Mouse (Mus musculus) MEL (cell line): ENCODE data around the gene Cep152. TPM values are rescaled to one million over a fixed set of nuclear protein-coding genes. Genes with fewer than 3 reads are reported as not detected.

ENCODE experiments used
- DNase-seq: peaks from one replicate; pipeline ENCODE4 v3.0.0; 2011; ENCODE audit warnings: low read depth, low spot score
- H3K27ac ChIP-seq: 2 replicates; pipeline ENCODE4 v1.5.1; 2012; ENCODE audit warnings: low read depth, mild to moderate bottlenecking, control low read depth, low read length, moderate library complexity; ENCODE audit not compliant: control insufficient read depth
- H3K27me3 ChIP-seq, 2 experiments: fragments of 150-350 bp in 1 of 2; sonication (generic) in 1 of 2; 2 replicates each; pipeline ENCODE4 v1.6.1; 2012; ENCODE audit warnings: low read length in 2 of 2, mild to moderate bottlenecking in 2 of 2, improper control_type of control experiment in 1 of 2, moderate library complexity in 1 of 2; ENCODE audit not compliant: insufficient read depth in 2 of 2, control insufficient read depth in 1 of 2
- H3K36me3 ChIP-seq, 2 experiments: 2 replicates each; pipeline ENCODE4 v1.6.1; 2012 to 2014; ENCODE audit warnings: low read length in 2 of 2, improper control_type of control experiment in 1 of 2, inconsistent platforms in 1 of 2, mild to moderate bottlenecking in 1 of 2; ENCODE audit not compliant: insufficient read depth in 2 of 2, control insufficient read depth in 1 of 2
- H3K4me1 ChIP-seq, 2 experiments: fragments of 150-350 bp in 1 of 2; sonication (generic) in 1 of 2; 2 replicates each; pipeline ENCODE4 v1.6.1; 2012; ENCODE audit warnings: low read length in 2 of 2, improper control_type of control experiment in 1 of 2, mild to moderate bottlenecking in 1 of 2; ENCODE audit not compliant: insufficient read depth in 2 of 2, control insufficient read depth in 1 of 2
- H3K4me3 ChIP-seq, 2 experiments: fragments of 150-350 bp in 1 of 2; sonication (generic) in 1 of 2; 2 replicates each; pipeline ENCODE4 v1.5.1; 2012; ENCODE audit warnings: low read depth in 2 of 2, low read length in 2 of 2, mild to moderate bottlenecking in 2 of 2, moderate library complexity in 2 of 2, control low read depth in 1 of 2, improper control_type of control experiment in 1 of 2; ENCODE audit not compliant: control insufficient read depth in 1 of 2, insufficient read depth in 1 of 2
- H3K79me2 ChIP-seq: 2 replicates; pipeline ENCODE4 v1.6.1; 2012; ENCODE audit warnings: mild to moderate bottlenecking, low read length, moderate library complexity; ENCODE audit not compliant: control insufficient read depth, poor library complexity, insufficient read depth
- H3K9ac ChIP-seq: 2 replicates; pipeline ENCODE4 v1.6.1; 2012; ENCODE audit warnings: low read depth, mild to moderate bottlenecking, control low read depth, low read length, moderate library complexity; ENCODE audit not compliant: control insufficient read depth, poor library complexity, severe bottlenecking
- H3K9me3 ChIP-seq: fragments of 150-350 bp; sonication (generic); replicated peaks from 2 replicates; pipeline ENCODE4 v1.6.1; 2012; ENCODE audit warnings: mild to moderate bottlenecking, low read length, improper control_type of control experiment, moderate library complexity; ENCODE audit not compliant: insufficient read depth
- BHLHE40 ChIP-seq: IDR thresholded peaks from 2 replicates; pipeline ENCODE4 v1.6.1; 2012; ENCODE audit warnings: low read depth, mild to moderate bottlenecking, inconsistent platforms, low read length, improper control_type of control experiment, borderline replicate concordance
- CHD1 ChIP-seq: IDR thresholded peaks from 2 replicates; pipeline ENCODE4 v1.6.1; 2012; ENCODE audit warnings: low read depth, mild to moderate bottlenecking, inconsistent platforms, low read length, improper control_type of control experiment
- CHD2 ChIP-seq: IDR thresholded peaks from 2 replicates; pipeline ENCODE4 v1.6.1; 2011; ENCODE audit warnings: low read length, improper control_type of control experiment
- CTCF ChIP-seq, 3 experiments: IDR thresholded peaks in 2 of 3; conservative IDR thresholded peaks in 1 of 3; 2 replicates each; pipeline ENCODE4 v1.5.1; 2011 to 2012; ENCODE audit warnings: low read length in 3 of 3, low read depth in 2 of 3, mild to moderate bottlenecking in 2 of 3, improper control_type of control experiment in 1 of 3, inconsistent platforms in 1 of 3, mixed read lengths in 1 of 3, moderate library complexity in 1 of 3; ENCODE audit not compliant: control insufficient read depth in 1 of 3, insufficient read depth in 1 of 3, poor library complexity in 1 of 3, severe bottlenecking in 1 of 3
- E2F4 ChIP-seq: IDR thresholded peaks from 2 replicates; pipeline ENCODE4 v1.6.1; 2011; ENCODE audit warnings: low read depth, low read length, improper control_type of control experiment, borderline replicate concordance
- EP300 ChIP-seq, 2 experiments: IDR thresholded peaks; 2 replicates each; pipeline ENCODE4 v1.6.1; 2011; ENCODE audit warnings: improper control_type of control experiment in 2 of 2, low read length in 2 of 2, low read depth in 1 of 2, mild to moderate bottlenecking in 1 of 2
- ETS1 ChIP-seq: IDR thresholded peaks from 2 replicates; pipeline ENCODE4 v1.6.1; 2012; ENCODE audit warnings: low read depth, mild to moderate bottlenecking, inconsistent platforms, low read length, improper control_type of control experiment, moderate library complexity
- GABPA ChIP-seq: IDR thresholded peaks from 2 replicates; pipeline ENCODE4 v1.6.1; 2012; ENCODE audit warnings: low read depth, mild to moderate bottlenecking, inconsistent platforms, low read length, improper control_type of control experiment, moderate library complexity
- GATA1 ChIP-seq: IDR thresholded peaks from 2 replicates; pipeline ENCODE4 v1.6.1; 2011; ENCODE audit warnings: low read depth, low read length, improper control_type of control experiment
- HCFC1 ChIP-seq: IDR thresholded peaks from 2 replicates; pipeline ENCODE4 v1.6.1; 2012; ENCODE audit warnings: low read depth, mild to moderate bottlenecking, inconsistent platforms, low read length, improper control_type of control experiment, moderate library complexity
- JUND ChIP-seq: IDR thresholded peaks from 2 replicates; pipeline ENCODE4 v1.6.1; 2011; ENCODE audit warnings: low read depth, mild to moderate bottlenecking, improper control_type of control experiment, low read length
- MAFK ChIP-seq: IDR thresholded peaks from 2 replicates; pipeline ENCODE4 v1.6.1; 2011; ENCODE audit warnings: low read depth, mild to moderate bottlenecking, low read length, improper control_type of control experiment, borderline replicate concordance
- MAX ChIP-seq: IDR thresholded peaks from 2 replicates; pipeline ENCODE4 v1.6.1; 2011; ENCODE audit warnings: low read length, improper control_type of control experiment
- MAZ ChIP-seq: IDR thresholded peaks from 2 replicates; pipeline ENCODE4 v1.6.1; 2012; ENCODE audit warnings: low read depth, mild to moderate bottlenecking, inconsistent platforms, low read length, improper control_type of control experiment
- MEF2A ChIP-seq: IDR thresholded peaks from 2 replicates; pipeline ENCODE4 v1.6.1; 2014; ENCODE audit warnings: low read depth, mild to moderate bottlenecking, inconsistent platforms, low read length, improper control_type of control experiment; ENCODE audit not compliant: poor library complexity, insufficient replicate concordance, severe bottlenecking; ENCODE audit errors: extremely low read depth
- MXI1 ChIP-seq: IDR thresholded peaks from 2 replicates; pipeline ENCODE4 v1.6.1; 2011; ENCODE audit warnings: mild to moderate bottlenecking, low read depth, low read length, improper control_type of control experiment
- MYB ChIP-seq: IDR thresholded peaks from 2 replicates; pipeline ENCODE4 v1.6.1; 2011; ENCODE audit warnings: mild to moderate bottlenecking, low read depth, low read length, improper control_type of control experiment
- MYC ChIP-seq: IDR thresholded peaks from 2 replicates; pipeline ENCODE4 v1.6.1; 2011; ENCODE audit warnings: low read depth, mild to moderate bottlenecking, low read length, improper control_type of control experiment, moderate library complexity
- NELFE ChIP-seq: IDR thresholded peaks from 2 replicates; pipeline ENCODE4 v1.6.1; 2011; ENCODE audit warnings: low read depth, low read length, improper control_type of control experiment
- NRF1 ChIP-seq: IDR thresholded peaks from 2 replicates; pipeline ENCODE4 v1.6.1; 2014; ENCODE audit warnings: low read depth, mild to moderate bottlenecking, inconsistent platforms, low read length, improper control_type of control experiment, moderate library complexity; ENCODE audit not compliant: poor library complexity, insufficient read depth, severe bottlenecking
- POLR2AphosphoS2 ChIP-seq: IDR thresholded peaks from 2 replicates; pipeline ENCODE4 v1.6.1; 2011; ENCODE audit warnings: low read length, improper control_type of control experiment
- POLR2AphosphoS5 ChIP-seq: IDR thresholded peaks from 2 replicates; pipeline ENCODE4 v1.6.1; 2012; ENCODE audit warnings: low read depth, borderline replicate concordance, mild to moderate bottlenecking, inconsistent platforms, low read length, moderate library complexity, mixed read lengths
- RAD21 ChIP-seq: IDR thresholded peaks from 2 replicates; pipeline ENCODE4 v1.6.1; 2011; ENCODE audit warnings: mild to moderate bottlenecking, low read depth, low read length, improper control_type of control experiment
- RCOR1 ChIP-seq: IDR thresholded peaks from 2 replicates; pipeline ENCODE4 v1.6.1; 2012; ENCODE audit warnings: low read depth, mild to moderate bottlenecking, inconsistent platforms, low read length, improper control_type of control experiment
- SIN3A ChIP-seq: IDR thresholded peaks from 2 replicates; pipeline ENCODE4 v1.6.1; 2012; ENCODE audit warnings: low read length, improper control_type of control experiment, inconsistent platforms
- SMC3 ChIP-seq: IDR thresholded peaks from 2 replicates; pipeline ENCODE4 v1.6.1; 2011; ENCODE audit warnings: low read depth, low read length, improper control_type of control experiment
- TAL1 ChIP-seq: IDR thresholded peaks from 2 replicates; pipeline ENCODE4 v1.6.1; 2012; ENCODE audit warnings: mild to moderate bottlenecking, inconsistent platforms, low read length, moderate library complexity, mixed read lengths
- TBP ChIP-seq: IDR thresholded peaks from 2 replicates; pipeline ENCODE4 v1.8.0; 2011; ENCODE audit warnings: low read depth, low read length, improper control_type of control experiment
- TCF12 ChIP-seq: IDR thresholded peaks from 2 replicates; pipeline ENCODE4 v1.6.1; 2014; ENCODE audit warnings: low read depth, mild to moderate bottlenecking, inconsistent platforms, low read length, improper control_type of control experiment, moderate library complexity
- UBTF ChIP-seq: IDR thresholded peaks from 2 replicates; pipeline ENCODE4 v1.6.1; 2012; ENCODE audit warnings: low read depth, mild to moderate bottlenecking, inconsistent platforms, low read length, improper control_type of control experiment, moderate library complexity, borderline replicate concordance; ENCODE audit not compliant: insufficient read depth
- USF1 ChIP-seq: IDR thresholded peaks from 2 replicates; pipeline ENCODE4 v1.6.1; 2014; ENCODE audit warnings: low read depth, mild to moderate bottlenecking, inconsistent platforms, low read length, improper control_type of control experiment, moderate library complexity
- USF2 ChIP-seq, 2 experiments: IDR thresholded peaks; 2 replicates each; pipeline ENCODE4 v1.6.1; 2011 to 2012; ENCODE audit warnings: improper control_type of control experiment in 2 of 2, low read length in 2 of 2, borderline replicate concordance in 1 of 2, inconsistent platforms in 1 of 2, low read depth in 1 of 2, mild to moderate bottlenecking in 1 of 2; ENCODE audit not compliant: insufficient read depth in 1 of 2
- ZC3H11A ChIP-seq: IDR thresholded peaks from 2 replicates; pipeline ENCODE4 v1.6.1; 2012; ENCODE audit warnings: low read depth, mild to moderate bottlenecking, inconsistent platforms, low read length, improper control_type of control experiment
- ZKSCAN1 ChIP-seq: IDR thresholded peaks from 2 replicates; pipeline ENCODE4 v1.6.1; 2012; ENCODE audit warnings: low read depth, mild to moderate bottlenecking, inconsistent platforms, low read length, improper control_type of control experiment, moderate library complexity
- ZMIZ1 ChIP-seq: IDR thresholded peaks from 2 replicates; pipeline ENCODE4 v1.6.1; 2012; ENCODE audit warnings: low read depth, mild to moderate bottlenecking, inconsistent platforms, low read length, improper control_type of control experiment, moderate library complexity
- ZNF384 ChIP-seq: IDR thresholded peaks from 2 replicates; pipeline ENCODE4 v1.6.1; 2012; ENCODE audit warnings: low read depth, mild to moderate bottlenecking, inconsistent platforms, low read length, improper control_type of control experiment
- polyA plus RNA-seq, 2 experiments: library from polyadenylated mRNA; stranded (reverse) in 1 of 2; unstranded in 1 of 2; fragments of >175 nt in 1 of 2; fragments of >200 nt in 1 of 2; gene quantifications; 2 replicates each; pipeline versions ENCODE4 v1.2.1 to v1.2.4; 2012; ENCODE audit warnings: low replicate concordance in 2 of 2, low read depth in 1 of 2; ENCODE audit not compliant: insufficient read length in 2 of 2, insufficient read depth in 1 of 2, missing spikeins in 1 of 2
- total RNA-seq: library from RNA; depleted of rRNA; stranded (reverse); fragments of 300-350 nt; gene quantifications from 2 replicates; pipeline ENCODE4 v1.2.3, GENCODE M21; 2012; rRNA removed

Cep152 gene
- total RNA-seq (11.7 and 13.9 TPM in 2 replicates), polyA plus RNA-seq (10 to 100 TPM in 1 of 2 experiments, not detected in 1; 14.1 TPM)

DNA sequence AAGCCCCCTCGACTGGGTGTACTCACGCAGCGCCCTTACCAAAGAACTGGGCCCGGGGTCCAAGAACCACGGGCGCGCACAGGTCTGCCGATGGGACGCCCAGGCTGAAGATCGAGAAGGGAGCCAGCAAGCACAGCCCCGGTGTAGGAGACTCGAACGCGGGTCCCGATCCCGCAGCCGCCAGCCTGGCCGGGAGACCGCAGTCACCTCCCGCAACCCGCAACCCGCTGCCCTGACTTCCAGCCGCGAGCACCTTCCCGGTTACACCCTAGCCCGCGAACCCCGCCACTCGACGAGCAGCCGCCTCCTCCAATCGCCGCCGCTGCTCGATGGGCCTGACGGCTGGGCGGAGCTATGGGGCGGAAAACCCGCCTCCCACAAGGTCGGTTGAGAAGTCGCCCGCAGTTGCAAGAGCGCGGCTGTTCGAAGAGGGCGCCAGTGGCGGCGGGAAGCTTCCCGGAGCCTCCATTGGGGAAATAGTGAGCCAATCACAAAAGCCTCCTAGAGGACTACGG, at the start of gene Cep152:
Cep152 (minus strand) TSS at position 277 of the 515 bp plus-strand sequence.
- Histone ChIP-seq H3K79me2 (peaks cover 29% of the 10 kb centered on the region), H3K27ac (peak within 1 kb of the TSS; percentile 80), H3K4me3 (peak within 1 kb of the TSS; percentile 87 to 90), H3K9me3 (no peaks in the 10 kb centered on the region), H3K27me3 (no peaks in the 10 kb centered on the region), H3K9ac (peak within 1 kb of the TSS; percentile 87), H3K36me3 (peaks cover 4 to 15% of the 10 kb centered on the region in 2 experiments), H3K4me1 (peaks cover 0 to 12% of the 10 kb centered on the region in 2 experiments; a peak in 2 of 4 replicates)
- peak; percentile 98 for DNase-seq
- no peak for TF ChIP-seq BHLHE40
- TF ChIP-seq CHD1, result no peak
- TF ChIP-seq ZC3H11A, result no peak
- no peak for TF ChIP-seq SMC3
- no peak for TF ChIP-seq MAX
- no peak for TF ChIP-seq TAL1
- TF ChIP-seq MYC, result peak; percentile 40; the same call in 1 of the 2 replicates
- 0 out of 2 replicates have a peak, but pooled peaks have one; percentile 13 for TF ChIP-seq NRF1
- peak; percentile 88 for TF ChIP-seq SIN3A
- no peak for TF ChIP-seq ZMIZ1
- TF ChIP-seq MAZ, result no peak; the same call in 1 of the 2 replicates
- no peak for TF ChIP-seq MAFK
- TF ChIP-seq POLR2AphosphoS2, result no peak
- no peak for TF ChIP-seq MXI1
- TF ChIP-seq USF1, result no peak
- TF ChIP-seq MEF2A, result no peak
- peak; percentile 89 for TF ChIP-seq HCFC1
- no peak for TF ChIP-seq JUND
- no peak for TF ChIP-seq POLR2AphosphoS5
- no peak for TF ChIP-seq RCOR1
- TF ChIP-seq MYB, result no peak
- TF ChIP-seq E2F4, result peak; percentile 98
- TF ChIP-seq ZNF384, result no peak
- TF ChIP-seq NELFE, result peak; percentile 60
- no peak for TF ChIP-seq ZKSCAN1
- TF ChIP-seq CHD2, result no peak; the same call in 1 of the 2 replicates
- TF ChIP-seq TBP, result no peak
- no peak for TF ChIP-seq GATA1
- no peak for TF ChIP-seq ETS1
- TF ChIP-seq CTCF (IDR thresholded peaks at IDR 0.05 in 2 of 3, conservative IDR thresholded peaks at IDR 0.05 in 1 of 3; ENCODE audit: control insufficient read depth in 1 of 3, insufficient read depth in 1 of 3, low read depth in 2 of 3, low read length in 3 of 3, poor library complexity in 1 of 3, severe bottlenecking in 1 of 3), result peak in 2 of 3 experiments; percentile 14 to 44; a peak in 3 of 6 replicates
- no peak for TF ChIP-seq RAD21
- no peak for TF ChIP-seq UBTF
- no peak for TF ChIP-seq USF2 (IDR thresholded peaks at IDR 0.05; ENCODE audit: borderline replicate concordance in 1 of 2, insufficient read depth in 1 of 2, low read depth in 1 of 2, low read length in 2 of 2)
- 0 out of 2 replicates have a peak, but pooled peaks have one; percentile 40 for TF ChIP-seq TCF12
- no peak for TF ChIP-seq GABPA
- TF ChIP-seq EP300 (IDR thresholded peaks at IDR 0.05; ENCODE audit: low read depth in 1 of 2, low read length in 2 of 2), result no peak
